Mouse (Mus musculus) MEL (cell line): Measurements from ENCODE around the gene Arhgef16.

ENCODE experiments used
- CHD1 ChIP-seq: IDR thresholded peaks from 2 replicates; pipeline ENCODE4 v1.6.1; 2012; ENCODE audit warnings: low read depth, mild to moderate bottlenecking, inconsistent platforms, low read length, improper control_type of control experiment
- CTCF ChIP-seq, 3 experiments: IDR thresholded peaks in 2 of 3; conservative IDR thresholded peaks in 1 of 3; 2 replicates each; pipeline ENCODE4 v1.5.1; 2011 to 2012; ENCODE audit warnings: low read length in 3 of 3, low read depth in 2 of 3, mild to moderate bottlenecking in 2 of 3, improper control_type of control experiment in 1 of 3, inconsistent platforms in 1 of 3, mixed read lengths in 1 of 3, moderate library complexity in 1 of 3; ENCODE audit not compliant: control insufficient read depth in 1 of 3, insufficient read depth in 1 of 3, poor library complexity in 1 of 3, severe bottlenecking in 1 of 3
- EP300 ChIP-seq, 2 experiments: IDR thresholded peaks; 2 replicates each; pipeline ENCODE4 v1.6.1; 2011; ENCODE audit warnings: improper control_type of control experiment in 2 of 2, low read length in 2 of 2, low read depth in 1 of 2, mild to moderate bottlenecking in 1 of 2
- RCOR1 ChIP-seq: IDR thresholded peaks from 2 replicates; pipeline ENCODE4 v1.6.1; 2012; ENCODE audit warnings: low read depth, mild to moderate bottlenecking, inconsistent platforms, low read length, improper control_type of control experiment
- UBTF ChIP-seq: IDR thresholded peaks from 2 replicates; pipeline ENCODE4 v1.6.1; 2012; ENCODE audit warnings: low read depth, mild to moderate bottlenecking, inconsistent platforms, low read length, improper control_type of control experiment, moderate library complexity, borderline replicate concordance; ENCODE audit not compliant: insufficient read depth
- USF2 ChIP-seq, 2 experiments: IDR thresholded peaks; 2 replicates each; pipeline ENCODE4 v1.6.1; 2011 to 2012; ENCODE audit warnings: improper control_type of control experiment in 2 of 2, low read length in 2 of 2, borderline replicate concordance in 1 of 2, inconsistent platforms in 1 of 2, low read depth in 1 of 2, mild to moderate bottlenecking in 1 of 2; ENCODE audit not compliant: insufficient read depth in 1 of 2
- ZNF384 ChIP-seq: IDR thresholded peaks from 2 replicates; pipeline ENCODE4 v1.6.1; 2012; ENCODE audit warnings: low read depth, mild to moderate bottlenecking, inconsistent platforms, low read length, improper control_type of control experiment

- TF ChIP-seq CTCF (IDR thresholded peaks at IDR 0.05 in 2 of 3, conservative IDR thresholded peaks at IDR 0.05 in 1 of 3; ENCODE audit: control insufficient read depth in 1 of 3, insufficient read depth in 1 of 3, low read depth in 2 of 3, low read length in 3 of 3, poor library complexity in 1 of 3, severe bottlenecking in 1 of 3) (no peak), EP300 (IDR thresholded peaks at IDR 0.05; ENCODE audit: low read depth in 1 of 2, low read length in 2 of 2) (no peak), UBTF (no peak), RCOR1 (no peak), ZNF384 (no peak), USF2 (IDR thresholded peaks at IDR 0.05; ENCODE audit: borderline replicate concordance in 1 of 2, insufficient read depth in 1 of 2, low read depth in 1 of 2, low read length in 2 of 2) (no peak), CHD1 (no peak)
Measured at GRCm38 (mm10) chr4:154330001-154330400, 28.5 kb upstream of the Arhgef16 start.
